Mouse (Mus musculus): ENCODE results near the gene Eif2b1.
"Not testable (repeated sequence)": the region's sequence is repeated elsewhere in the genome, so short reads cannot be mapped to it uniquely, and the experiment has no call there.

Gene Eif2b1

GRCm38 (mm10) chr5:124550737-124551136, 28.2 kb downstream of the Eif2b1 start:
- not testable (repeated sequence) for DNase-seq (ENCODE audit: low spot score)

- no peak for DNase-seq (ENCODE audit: low spot score)
Observed at GRCm38 (mm10) chr5:124541602-124541973, 37.3 kb downstream of the Eif2b1 start.

- DNase-seq (ENCODE audit: low spot score): peak; percentile 59
Observed at GRCm38 (mm10) chr5:124540905-124541601, 37.9 kb downstream of the Eif2b1 start.

GRCm38 (mm10) chr5:124540383-124540786, 38.5 kb downstream of the Eif2b1 start, which contains the start of gene Tmed2:
Tmed2 (plus strand) TSS chr5:124540695.
- DNase-seq (ENCODE audit: low spot score): peak; percentile 94

GRCm38 (mm10) chr5:124539905-124540304, 39.0 kb downstream of the Eif2b1 start:
- no peak for DNase-seq (ENCODE audit: low spot score)

- DNase-seq (ENCODE audit: low spot score): no peak
Observed at GRCm38 (mm10) chr5:124538813-124539792, 39.8 kb downstream of the Eif2b1 start.

GRCm38 (mm10) chr5:124536776-124537175, 42.2 kb downstream of the Eif2b1 start:
- no peak for DNase-seq (ENCODE audit: low spot score)

GRCm38 (mm10) chr5:124535016-124535415, 43.9 kb downstream of the Eif2b1 start:
- DNase-seq (ENCODE audit: low spot score): no peak

- no peak for DNase-seq (ENCODE audit: low spot score)
Observed at GRCm38 (mm10) chr5:124532451-124532850, 46.5 kb downstream of the Eif2b1 start.

- no peak for DNase-seq (ENCODE audit: low spot score)
Observed at GRCm38 (mm10) chr5:124531583-124531930, 47.4 kb downstream of the Eif2b1 start.

- DNase-seq (ENCODE audit: low spot score): peak; percentile 77
Observed at GRCm38 (mm10) chr5:124530655-124531582, 48.0 kb downstream of the Eif2b1 start, which contains the start of gene Rilpl1. Rilpl1 (minus strand) TSS chr5:124531391.

- no peak for DNase-seq (ENCODE audit: low spot score)
Observed at GRCm38 (mm10) chr5:124529697-124530096, 49.2 kb downstream of the Eif2b1 start.

GRCm38 (mm10) chr5:124529191-124529651, 49.7 kb downstream of the Eif2b1 start:
- DNase-seq (ENCODE audit: low spot score): no peak

- no peak for DNase-seq (ENCODE audit: low spot score)
Observed at GRCm38 (mm10) chr5:124528791-124529190, 50.1 kb downstream of the Eif2b1 start.

- DNase-seq (ENCODE audit: low spot score): no peak
Observed at GRCm38 (mm10) chr5:124528351-124528750, 50.6 kb downstream of the Eif2b1 start.

GRCm38 (mm10) chr5:124524943-124525342, 54.0 kb downstream of the Eif2b1 start:
- no peak for DNase-seq (ENCODE audit: low spot score)

- no peak for DNase-seq (ENCODE audit: low spot score)
Observed at GRCm38 (mm10) chr5:124523032-124523431, 55.9 kb downstream of the Eif2b1 start.

GRCm38 (mm10) chr5:124521588-124521987, 57.3 kb downstream of the Eif2b1 start:
- no peak for DNase-seq (ENCODE audit: low spot score)

Data from ovary, adult 18-20 months (tissue).